Mouse (Mus musculus) CH12.LX (cell line): ENCODE data around the gene Efhb. TPM values are rescaled to one million over a fixed set of nuclear protein-coding genes. Genes with fewer than 3 reads are reported as not detected.

Experiments
- polyA plus RNA-seq: library from polyadenylated mRNA; unstranded; fragments of >175 nt; gene quantifications from 2 replicates; pipeline ENCODE4 v1.2.1, GENCODE M21; 2012; ENCODE audit warnings: low read depth; ENCODE audit not compliant: insufficient read length
- total RNA-seq, 2 experiments: library from RNA; depleted of rRNA; stranded (reverse); fragments of 300-350 nt in 1 of 2; fragments of >200 nt in 1 of 2; gene quantifications; 2 replicates each; pipeline ENCODE4 v1.2.3; 2012 to 2014

Efhb gene
- total and polyA plus RNA-seq, 3 experiments, result 0.04 to 0.09 TPM; not detected in 1

Other genes with a start within 250 kb of the Efhb start
- gene Rab5a, start 15.9 kb upstream of the Efhb start, total RNA-seq (2012; rRNA removed), result 28.0 and 32.1 TPM in 2 replicates
- 89.2 and 107 TPM in 2 replicates for gene Rab5a, start 15.9 kb upstream of the Efhb start, total RNA-seq (2014; rRNA removed)
- gene Rab5a, start 15.9 kb upstream of the Efhb start, polyA plus RNA-seq, result 36.1 and 38.9 TPM in 2 replicates
- gene Pp2d1, start 76.1 kb upstream of the Efhb start, total RNA-seq (2012; rRNA removed), result not detected in 2 replicates
- not detected in 2 replicates for gene Pp2d1, start 76.1 kb upstream of the Efhb start, total RNA-seq (2014; rRNA removed)
- gene Pp2d1, start 76.1 kb upstream of the Efhb start, polyA plus RNA-seq, result not detected in 2 replicates
- gene Kat2b, start 103.5 kb upstream of the Efhb start, total RNA-seq (2012; rRNA removed), result 3.6 and 3.9 TPM in 2 replicates
- gene Kat2b, start 103.5 kb upstream of the Efhb start, total RNA-seq (2014; rRNA removed), result 4.6 and 5.0 TPM in 2 replicates
- 4.1 and 4.6 TPM in 2 replicates for gene Kat2b, start 103.5 kb upstream of the Efhb start, polyA plus RNA-seq
- 19.4 and 22.6 TPM in 2 replicates for gene Sgo1, start 226.0 kb upstream of the Efhb start, total RNA-seq (2012; rRNA removed)
- gene Sgo1, start 226.0 kb upstream of the Efhb start, total RNA-seq (2014; rRNA removed), result 35.2 and 38.3 TPM in 2 replicates
- gene Sgo1, start 226.0 kb upstream of the Efhb start, polyA plus RNA-seq, result 56.8 and 65.6 TPM in 2 replicates